Mouse (Mus musculus): Measurements from ENCODE around the gene Gm13090.

Gene Gm13090

DNA sequence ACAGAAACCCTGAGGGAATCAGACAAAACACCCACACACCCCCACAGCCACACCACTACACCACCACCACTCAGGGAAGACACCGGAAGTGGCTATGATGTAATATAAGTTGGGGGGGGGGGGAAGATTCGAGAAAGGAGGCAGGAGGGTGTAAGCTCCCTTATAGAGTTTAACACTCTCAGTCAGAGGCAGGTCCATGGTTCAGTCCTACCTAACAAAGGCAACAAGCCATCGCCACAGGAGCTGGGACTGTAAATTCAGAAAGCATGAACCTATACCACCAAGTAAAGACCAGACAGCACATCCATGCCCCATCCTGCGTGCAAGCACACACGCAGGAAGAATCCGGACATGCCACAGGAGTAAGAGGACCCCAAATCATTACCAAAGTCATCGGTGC, at the start of gene Gm13090:
TSS of gene Gm13090 (plus strand) at position 301 of the 400 bp plus-strand sequence.
- no peak for ATAC-seq (ENCODE audit: insufficient number of reproducible peaks, low FRiP score, low TSS enrichment)

DNA sequence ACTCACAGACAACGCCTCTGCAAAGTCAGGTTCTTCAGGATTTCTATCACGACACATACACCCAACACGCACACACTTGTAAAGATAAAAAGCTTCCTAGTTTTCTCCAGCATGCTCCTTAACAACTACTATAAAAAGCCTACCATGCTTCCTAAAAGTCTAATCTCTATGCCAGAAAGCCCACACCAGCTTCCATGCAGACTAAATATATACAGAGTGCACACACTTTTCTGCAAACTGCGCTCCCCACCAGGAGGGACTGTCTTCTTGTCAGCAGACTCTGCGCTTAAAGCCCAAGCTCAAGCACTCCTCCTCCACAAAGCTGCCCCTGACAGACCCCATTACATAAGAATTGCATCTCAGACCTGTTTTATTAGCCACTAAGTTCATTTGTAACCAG, 47.9 kb upstream of the Gm13090 start:
- ATAC-seq (ENCODE audit: insufficient number of reproducible peaks, low FRiP score, low TSS enrichment): no peak

DNA sequence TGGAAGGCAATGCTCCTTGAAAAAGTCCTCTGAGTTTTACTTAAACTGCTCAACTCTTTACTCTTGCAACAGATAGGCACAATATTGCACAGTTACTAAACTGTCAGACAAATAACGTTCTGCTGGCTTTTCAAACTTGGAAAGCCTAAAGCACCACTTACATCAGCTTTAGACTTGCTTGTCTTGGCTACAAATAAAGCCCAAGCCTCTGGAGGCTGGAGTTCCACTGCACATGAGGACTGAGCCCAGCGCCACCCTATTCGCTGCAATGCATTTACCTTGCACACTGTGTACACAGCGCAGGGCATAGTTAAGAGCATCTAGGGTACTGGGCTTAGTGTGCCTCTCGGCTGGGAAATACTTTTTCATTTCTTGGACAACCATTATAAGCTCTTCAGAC, 46.1 kb upstream of the Gm13090 start:
- no peak for ATAC-seq (ENCODE audit: insufficient number of reproducible peaks, low FRiP score, low TSS enrichment)

DNA sequence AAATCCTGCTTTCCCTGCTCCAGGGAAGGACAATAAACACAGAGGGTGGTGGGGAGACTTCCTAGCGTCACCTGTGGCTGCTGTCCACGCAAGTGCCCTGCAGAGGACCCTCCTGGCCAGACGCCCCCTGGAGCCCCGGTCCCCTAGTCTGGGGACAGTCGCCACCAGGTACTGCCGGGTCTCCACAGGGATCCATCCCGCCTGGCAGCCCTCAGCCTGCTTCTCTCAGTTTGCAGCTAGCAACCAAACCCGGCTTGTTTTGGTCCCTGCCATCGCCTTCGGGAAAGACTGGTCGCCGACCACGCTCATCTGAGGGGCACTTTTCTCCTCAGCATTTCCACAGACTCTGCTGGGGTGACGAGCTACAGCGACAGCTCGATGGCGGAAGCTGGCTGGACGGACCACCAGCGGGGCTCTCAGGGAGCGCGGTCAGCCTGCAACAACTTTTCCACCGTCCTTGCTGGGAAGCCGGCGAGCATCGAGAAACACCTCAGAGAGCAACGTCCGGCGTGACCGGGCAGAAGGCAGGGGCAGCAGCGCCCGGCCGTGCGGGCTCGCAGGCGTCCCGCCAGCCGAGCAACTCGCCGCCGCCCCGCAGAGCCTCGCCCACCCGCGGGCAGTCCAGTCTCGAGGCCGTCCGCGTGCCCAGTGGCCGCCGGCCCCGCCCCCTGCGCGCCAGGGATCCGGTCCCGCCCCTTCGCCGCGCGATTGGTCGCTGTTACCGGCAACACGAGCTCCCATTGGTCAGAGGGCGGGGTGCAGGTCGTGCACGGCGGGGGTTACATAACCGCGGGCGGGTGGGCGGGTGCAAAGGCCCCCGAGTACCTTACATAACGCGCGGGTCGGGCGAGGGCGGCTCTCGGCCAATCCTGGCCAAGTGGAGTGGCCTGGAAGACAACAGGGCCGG, 45.1 kb upstream of the Gm13090 start, which contains the start of gene Per3:
TSS of gene Per3 (minus strand) at position 629 of the 907 bp plus-strand sequence.
- ATAC-seq (ENCODE audit: insufficient number of reproducible peaks, low FRiP score, low TSS enrichment): peak; percentile 42; the same call in 1 of the 2 replicates

DNA sequence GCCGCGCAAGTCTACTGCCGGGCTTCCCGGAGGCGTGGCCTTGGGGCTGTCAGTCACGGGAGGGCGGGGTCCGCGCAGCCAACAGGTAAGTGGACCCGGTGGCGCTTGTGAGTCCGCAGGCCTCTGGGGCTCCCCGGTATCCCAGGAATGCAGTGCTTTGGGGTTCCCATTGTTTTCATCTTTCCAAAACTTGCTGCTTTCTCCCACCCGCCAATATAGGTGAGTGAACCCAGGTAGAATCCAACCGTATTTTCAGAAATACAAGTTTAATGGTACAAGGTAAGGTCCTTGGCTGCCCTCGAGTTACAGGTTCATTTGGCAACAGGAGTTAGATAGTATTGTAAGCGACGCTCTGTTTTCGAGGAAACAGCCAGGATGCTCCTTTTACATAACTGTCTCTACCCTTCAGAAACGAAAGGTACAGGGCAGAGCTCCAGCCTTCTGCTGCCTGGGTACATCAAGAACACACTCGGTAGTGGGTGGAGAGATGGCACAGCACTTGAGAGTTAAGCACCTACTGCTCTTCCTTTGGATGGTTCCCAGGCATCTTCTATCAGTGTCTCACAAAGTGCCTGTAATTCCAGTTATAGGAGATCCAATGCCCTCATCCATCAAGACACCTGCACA, 44.3 kb upstream of the Gm13090 start:
- ATAC-seq (ENCODE audit: insufficient number of reproducible peaks, low FRiP score, low TSS enrichment): peak; percentile 95

DNA sequence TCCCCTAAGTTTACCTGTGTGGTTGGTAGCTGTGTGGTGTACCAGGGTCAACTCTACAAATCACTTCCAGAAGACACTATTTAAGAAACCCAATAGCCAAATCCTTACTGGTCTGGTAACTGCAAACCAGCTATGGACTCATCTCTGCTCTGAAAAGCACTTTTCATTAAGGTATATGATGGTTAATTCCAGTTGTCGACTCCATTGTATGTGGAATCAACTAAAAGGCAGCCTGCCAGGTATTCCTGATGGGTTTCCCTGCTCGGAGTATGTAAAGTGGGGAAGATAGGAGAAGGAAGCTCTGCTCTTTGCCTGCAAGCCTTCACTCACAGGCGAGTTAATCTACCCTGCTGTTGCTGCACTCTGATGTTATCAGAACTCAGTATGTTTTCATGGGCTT, 42.8 kb upstream of the Gm13090 start:
- no peak for ATAC-seq (ENCODE audit: insufficient number of reproducible peaks, low FRiP score, low TSS enrichment)

DNA sequence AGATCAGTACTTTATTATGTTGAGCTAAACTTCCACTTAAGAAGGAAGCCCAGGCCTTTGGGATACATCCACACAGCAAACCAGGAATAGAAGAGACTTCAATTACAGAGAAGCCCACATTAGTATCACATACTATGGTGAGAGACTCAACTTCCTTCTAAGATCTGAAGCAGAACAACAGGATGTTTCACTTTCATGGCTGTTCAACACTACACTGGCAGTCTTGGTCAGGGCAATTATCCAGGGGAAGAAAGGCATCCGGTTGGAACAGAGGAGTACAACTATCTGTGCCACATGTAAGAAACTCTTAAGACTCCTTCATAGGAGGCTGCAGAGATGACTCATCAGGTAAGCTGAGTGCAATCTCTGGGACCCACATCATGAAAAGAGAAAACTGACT, 38.2 kb upstream of the Gm13090 start:
- no peak for ATAC-seq (ENCODE audit: insufficient number of reproducible peaks, low FRiP score, low TSS enrichment)

DNA sequence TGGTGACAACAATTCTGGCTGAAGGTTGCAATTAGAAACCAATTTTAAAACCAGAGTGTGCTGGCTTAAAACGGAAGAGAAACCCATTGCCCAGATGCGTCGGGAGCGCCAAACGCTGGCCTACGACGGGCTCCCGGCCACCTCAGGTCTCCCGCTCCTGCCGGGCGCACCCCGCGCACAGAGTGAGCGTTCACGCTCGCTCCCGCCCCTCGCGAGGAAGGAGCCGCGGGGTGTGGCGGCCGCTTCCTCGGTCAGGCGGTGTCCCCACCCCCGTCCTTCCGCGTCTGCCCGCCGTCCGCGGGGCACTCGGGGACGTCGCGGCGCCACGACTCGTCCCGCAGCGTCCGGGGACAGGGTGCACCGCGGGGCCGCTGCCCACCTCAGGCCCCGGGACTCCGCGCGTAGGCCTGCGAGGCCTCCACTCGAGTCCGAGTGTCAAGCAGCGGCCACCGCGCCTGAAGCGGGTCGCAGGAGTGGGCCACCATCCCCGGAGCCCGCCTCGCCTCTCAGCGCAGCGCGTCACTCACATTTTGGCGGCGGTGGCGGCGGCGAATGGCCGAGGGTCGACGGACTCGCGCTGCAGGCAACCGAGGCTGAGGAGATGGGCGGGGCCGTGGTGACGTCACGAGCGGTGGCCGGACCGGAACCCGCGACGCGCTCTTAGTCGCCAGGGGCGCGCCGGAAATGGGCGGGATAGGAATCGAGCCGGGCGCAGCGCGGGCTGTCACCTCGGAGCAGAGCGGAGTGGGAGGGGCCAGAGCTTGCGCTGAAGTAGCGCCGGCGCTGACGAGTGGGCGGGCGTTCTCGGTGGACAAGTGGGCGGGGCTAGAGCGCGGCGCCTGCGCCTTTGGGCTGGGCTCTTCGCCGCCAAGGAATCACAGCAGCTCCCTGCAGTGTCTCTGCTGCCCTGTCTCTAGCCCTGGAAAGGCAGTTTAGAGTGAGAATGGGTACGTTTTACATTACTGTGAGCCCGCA, 31.7 kb upstream of the Gm13090 start, which contains the start of gene Vamp3:
TSS of gene Vamp3 (minus strand) at position 617 of the 975 bp plus-strand sequence.
- ATAC-seq (ENCODE audit: insufficient number of reproducible peaks, low FRiP score, low TSS enrichment): peak; percentile 95

DNA sequence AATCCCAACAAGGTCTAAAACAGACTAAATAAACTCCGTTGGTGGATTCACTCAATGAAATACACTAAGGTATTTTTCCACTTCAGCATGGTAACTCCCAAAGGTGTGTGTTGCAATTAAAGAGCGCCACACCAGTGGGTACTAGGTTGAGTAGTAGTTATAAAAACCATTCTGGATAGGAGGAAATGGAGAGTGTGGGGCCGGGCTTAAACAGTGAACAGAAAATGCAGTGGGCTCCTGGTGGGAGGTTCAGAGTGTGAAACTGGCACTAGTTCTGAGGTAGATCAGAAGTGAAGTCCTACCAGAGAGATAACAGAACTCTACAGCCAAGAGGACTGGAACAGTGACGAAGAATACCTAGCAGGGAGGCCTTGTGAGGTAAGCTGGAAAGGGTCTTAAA, 30.7 kb upstream of the Gm13090 start:
- no peak for ATAC-seq (ENCODE audit: insufficient number of reproducible peaks, low FRiP score, low TSS enrichment)

DNA sequence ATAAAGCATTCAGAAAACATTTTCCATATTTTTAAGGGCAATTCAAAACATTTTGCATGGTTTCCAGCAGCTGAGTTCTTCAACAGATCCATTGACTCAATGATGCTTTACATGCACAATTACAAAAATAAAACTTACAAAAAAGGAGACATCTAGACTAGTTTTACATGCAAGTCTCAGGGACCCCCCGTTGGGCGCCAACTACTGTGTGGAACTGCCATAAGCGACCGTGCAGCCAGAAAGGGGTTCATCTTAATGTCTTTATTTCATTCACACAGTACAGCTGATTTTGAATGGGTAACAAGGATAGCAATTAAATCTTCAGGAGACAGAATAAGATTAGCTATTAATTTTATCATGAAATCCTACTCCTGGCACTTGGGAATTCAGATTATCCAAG, 29.8 kb upstream of the Gm13090 start:
- no peak for ATAC-seq (ENCODE audit: insufficient number of reproducible peaks, low FRiP score, low TSS enrichment)

DNA sequence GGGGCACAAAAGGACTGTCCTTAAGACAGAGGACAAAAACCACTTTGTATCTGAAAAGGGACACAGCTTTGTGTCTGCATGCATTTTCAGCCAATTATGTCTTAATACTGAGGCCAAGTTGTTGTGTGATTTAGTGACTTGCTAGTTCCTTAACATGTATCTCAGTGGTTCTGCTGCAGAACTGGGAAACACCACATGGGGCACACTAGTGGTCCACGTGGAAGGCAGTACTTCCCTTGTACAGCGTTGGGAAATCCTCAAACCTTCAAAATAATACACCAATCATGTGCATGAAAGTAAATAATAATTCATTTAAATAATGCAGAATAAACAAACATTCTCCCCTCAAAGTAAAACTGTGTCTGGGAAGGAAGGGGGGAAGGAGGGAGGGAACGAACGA, 20.6 kb upstream of the Gm13090 start:
- ATAC-seq (ENCODE audit: insufficient number of reproducible peaks, low FRiP score, low TSS enrichment): no peak

DNA sequence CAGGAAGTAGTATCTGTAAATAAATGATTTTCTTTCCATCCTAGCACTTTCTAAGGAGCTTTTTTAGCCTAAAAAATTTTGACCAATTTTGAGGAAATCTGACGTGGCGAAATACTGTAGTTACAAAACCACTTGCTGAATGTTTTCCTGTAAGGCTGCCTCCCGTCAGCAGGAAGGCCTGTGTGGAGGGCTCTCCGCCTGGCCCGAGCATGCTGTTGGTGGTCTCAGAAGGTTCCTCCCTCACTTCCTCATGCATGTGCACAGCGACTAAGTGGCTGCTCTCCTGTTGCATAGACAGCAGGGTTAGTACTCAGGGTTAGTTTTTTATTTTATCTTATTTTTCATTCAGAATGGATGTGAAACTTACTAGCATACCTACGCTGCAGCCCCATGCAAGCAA, 18.4 kb upstream of the Gm13090 start:
- ATAC-seq (ENCODE audit: insufficient number of reproducible peaks, low FRiP score, low TSS enrichment): no peak

DNA sequence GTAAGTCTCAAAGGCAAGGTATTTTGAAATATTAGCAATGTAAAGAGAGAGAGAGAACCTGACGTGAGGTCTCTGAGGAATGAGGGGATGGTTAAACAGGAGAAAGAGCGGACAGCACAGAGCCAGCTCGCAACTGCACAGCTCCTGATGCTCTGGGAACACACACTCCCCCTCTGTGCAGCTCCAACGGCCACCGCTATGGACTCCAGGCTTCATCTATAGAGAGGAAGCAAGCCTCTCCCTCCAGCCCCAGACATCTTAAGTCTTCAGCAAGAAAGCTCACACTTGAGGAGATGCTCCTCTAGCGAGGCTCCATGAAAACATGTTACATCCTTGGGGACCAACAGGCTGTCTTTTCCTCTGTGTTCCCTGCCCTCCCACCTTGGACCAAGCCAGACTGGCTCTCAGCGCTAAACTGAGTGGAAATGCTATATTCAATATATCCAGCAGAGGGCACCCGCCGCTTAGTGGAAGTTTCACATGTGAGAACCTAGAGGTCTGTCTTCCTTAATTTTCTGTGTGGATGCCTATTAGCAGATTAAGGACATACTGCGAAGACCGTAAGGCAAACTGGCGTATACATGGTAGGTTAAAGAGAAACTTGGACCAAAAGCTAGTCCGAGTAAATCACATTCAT, 16.1 kb upstream of the Gm13090 start:
- ATAC-seq (ENCODE audit: insufficient number of reproducible peaks, low FRiP score, low TSS enrichment): peak; percentile 49; the same call in 1 of the 2 replicates

DNA sequence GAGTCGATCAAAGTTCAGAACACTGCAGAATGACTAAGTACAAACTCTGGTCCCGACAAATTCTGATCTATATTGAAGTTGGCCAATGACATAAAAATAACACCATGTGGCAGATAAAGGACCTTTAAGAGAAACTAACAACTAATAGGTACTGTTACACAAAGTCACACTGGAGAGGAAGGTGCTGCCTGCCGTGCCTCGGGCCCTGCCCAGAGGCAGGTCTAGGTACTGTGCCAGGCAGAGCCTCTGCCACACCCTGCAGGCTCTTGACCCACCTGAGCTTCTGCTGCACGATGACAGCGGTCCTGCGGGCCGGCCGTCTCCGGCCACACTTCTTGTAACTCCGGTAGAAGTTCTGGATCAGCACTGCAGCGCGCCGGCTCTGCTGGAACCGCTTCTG, 14.6 kb upstream of the Gm13090 start:
- no peak for ATAC-seq (ENCODE audit: insufficient number of reproducible peaks, low FRiP score, low TSS enrichment)

DNA sequence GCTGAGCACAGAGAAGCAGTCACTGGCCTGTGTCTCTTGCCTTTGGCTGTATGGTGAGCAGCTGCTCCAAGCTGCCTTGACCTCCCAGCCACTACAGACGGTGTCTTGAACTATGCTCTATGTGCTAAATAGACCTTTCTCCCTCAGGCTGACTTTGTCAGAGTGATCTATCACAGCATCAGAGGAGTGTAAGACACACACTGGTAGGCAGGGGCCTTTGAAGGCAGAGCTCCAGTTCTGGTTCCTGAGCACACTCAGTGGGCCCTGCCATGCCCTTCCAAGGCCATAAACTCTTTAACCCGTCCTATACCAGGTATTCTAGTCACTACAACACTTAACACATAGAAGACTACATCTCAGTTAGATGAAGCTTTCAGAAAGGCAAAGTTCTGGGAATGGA, 8.0 kb upstream of the Gm13090 start:
- ATAC-seq (ENCODE audit: insufficient number of reproducible peaks, low FRiP score, low TSS enrichment): no peak

DNA sequence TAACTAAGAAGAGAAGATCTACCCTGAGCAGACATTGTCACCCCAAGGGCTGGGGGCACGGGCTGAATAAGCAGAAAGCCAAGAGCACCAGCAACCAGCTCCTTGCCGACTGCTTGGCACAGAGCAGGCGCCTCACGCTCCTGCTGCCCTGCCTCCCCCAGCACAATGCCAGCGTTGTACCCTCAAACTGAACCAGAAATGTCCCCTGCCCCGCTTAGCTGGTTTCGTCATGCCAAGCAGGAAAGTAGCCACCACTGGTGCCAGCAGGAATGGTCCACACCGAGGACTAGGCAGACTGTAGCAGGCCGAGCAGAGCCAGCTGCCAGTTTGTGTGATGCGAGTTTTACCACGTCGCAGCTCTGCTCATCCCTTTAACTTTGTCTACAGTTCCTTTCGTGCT, 7.4 kb upstream of the Gm13090 start:
- no peak for ATAC-seq (ENCODE audit: insufficient number of reproducible peaks, low FRiP score, low TSS enrichment)

DNA sequence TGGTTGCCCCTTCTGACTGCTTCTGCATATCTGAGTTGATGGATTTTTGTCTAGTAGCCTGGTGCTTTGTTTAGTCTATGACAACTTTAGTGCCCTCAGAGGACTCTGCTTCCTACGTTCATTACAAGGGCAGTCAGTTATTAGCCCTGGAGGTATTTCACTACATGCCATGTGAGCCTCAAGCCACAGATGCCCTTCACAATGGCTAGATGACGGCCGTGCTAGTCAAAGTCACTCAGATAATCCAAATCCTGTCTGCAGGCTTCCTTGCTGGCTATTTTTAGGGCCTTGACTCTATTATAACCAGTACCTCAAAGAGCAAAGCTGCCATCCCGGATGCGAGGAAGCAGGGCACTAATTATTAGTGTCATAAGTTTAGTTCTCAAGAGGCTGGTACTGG, 6.3 kb upstream of the Gm13090 start:
- no peak for ATAC-seq (ENCODE audit: insufficient number of reproducible peaks, low FRiP score, low TSS enrichment)

DNA sequence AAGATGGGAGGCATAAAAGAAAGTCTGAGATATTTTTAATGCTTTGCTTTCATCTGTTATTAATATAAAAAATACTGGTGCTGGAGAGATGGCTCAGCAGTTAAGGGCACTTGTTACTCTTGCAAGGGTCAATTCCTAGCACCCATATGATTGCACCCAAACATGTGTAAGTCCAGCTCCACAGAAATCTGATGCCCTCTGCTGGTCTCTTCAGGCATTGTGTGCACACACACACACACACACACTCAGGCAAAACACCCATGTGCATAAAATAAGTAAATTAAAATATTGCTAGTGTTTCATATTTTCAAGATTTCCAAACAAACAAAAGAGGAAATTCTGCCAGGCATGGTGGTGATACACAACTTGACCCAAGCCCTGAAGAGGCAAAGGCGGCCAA, 2.0 kb upstream of the Gm13090 start:
- ATAC-seq (ENCODE audit: insufficient number of reproducible peaks, low FRiP score, low TSS enrichment): no peak

DNA sequence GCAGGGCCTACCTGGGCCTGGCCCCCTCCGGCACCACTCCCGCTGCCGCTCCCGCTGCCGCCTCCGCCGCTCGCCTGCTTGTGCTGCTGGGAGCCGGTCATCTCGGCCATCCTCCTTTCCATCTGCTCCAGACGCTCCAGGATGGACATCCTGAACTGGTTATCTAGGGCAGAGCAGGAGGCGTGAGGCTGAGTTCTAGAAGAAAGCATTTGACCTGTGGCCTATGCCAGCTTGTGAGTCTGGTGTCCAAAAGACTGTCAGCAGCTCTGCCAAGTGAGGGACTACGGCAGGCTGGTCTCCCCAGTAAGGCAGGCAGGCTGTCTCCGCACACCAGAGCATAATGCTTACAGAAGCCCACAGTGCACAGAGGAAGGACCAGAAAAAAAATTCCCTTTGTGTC, 551 bp upstream of the Gm13090 start:
- peak; percentile 89 for ATAC-seq (ENCODE audit: insufficient number of reproducible peaks, low FRiP score, low TSS enrichment)

DNA sequence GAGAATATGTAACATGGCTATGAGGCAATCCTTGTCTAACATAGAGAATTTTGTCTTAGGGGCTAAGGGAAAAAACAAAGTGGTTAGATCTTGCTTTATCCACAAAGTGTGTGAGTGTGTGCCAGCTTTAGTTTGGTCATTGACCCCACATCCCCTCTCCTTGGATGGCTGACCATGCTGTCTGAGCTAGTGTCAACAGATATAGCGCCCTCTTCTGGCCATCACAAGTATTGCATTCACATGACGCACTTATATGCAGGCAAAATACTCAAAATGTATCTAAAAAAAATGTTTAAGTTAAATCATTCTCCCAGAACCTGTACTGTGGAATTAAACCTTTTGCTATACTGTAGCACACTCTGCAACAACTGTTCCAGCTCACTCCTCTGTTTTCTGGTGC, 5.8 kb downstream of the Gm13090 start:
- no peak for ATAC-seq (ENCODE audit: insufficient number of reproducible peaks, low FRiP score, low TSS enrichment)

Data from cerebellum, adult (tissue).